Mouse (Mus musculus) mouse trophoblast stem cell (cell line): ENCODE measurements around the gene Mansc1.

Experiments used
- in situ Hi-C, 2 experiments: fragments of 300-500 bp; cut with MseI, MboI; formaldehyde crosslinking; loops; 2 replicates in 1 of 2; 3 replicates in 1 of 2; pipeline ENCODE4 v1.15.1; 2025

Mansc1 gene

GRCm38 (mm10) chr6:134639900-134640299, 7.6 kb upstream of the Mansc1 start:
- in situ Hi-C loops: no loop called here

DNA sequence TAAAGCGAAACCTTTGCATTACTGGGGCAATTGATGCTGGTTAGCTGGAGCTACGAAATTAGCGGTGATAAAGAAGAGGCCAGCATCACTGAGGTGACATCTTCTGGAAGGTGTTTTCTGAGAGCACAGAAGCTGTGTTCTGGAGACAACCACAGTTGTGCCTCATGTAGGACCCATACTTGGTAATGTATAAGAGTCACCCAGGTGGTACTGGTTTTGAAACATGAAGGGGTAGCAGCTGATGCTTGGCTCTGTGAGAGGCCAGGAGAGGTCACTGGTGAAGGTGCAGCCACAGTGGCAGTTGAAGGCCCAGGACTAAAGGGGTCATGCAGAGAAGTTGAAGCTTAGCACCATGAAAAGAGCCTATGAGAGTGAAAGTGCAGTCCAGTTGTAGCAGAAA, 6.9 kb upstream of the Mansc1 start, which contains the start of gene Borcs5:
Gene Borcs5 (plus strand): TSS at position 301 of the 400 bp plus-strand sequence.
- in situ Hi-C loops: no loop called here

DNA sequence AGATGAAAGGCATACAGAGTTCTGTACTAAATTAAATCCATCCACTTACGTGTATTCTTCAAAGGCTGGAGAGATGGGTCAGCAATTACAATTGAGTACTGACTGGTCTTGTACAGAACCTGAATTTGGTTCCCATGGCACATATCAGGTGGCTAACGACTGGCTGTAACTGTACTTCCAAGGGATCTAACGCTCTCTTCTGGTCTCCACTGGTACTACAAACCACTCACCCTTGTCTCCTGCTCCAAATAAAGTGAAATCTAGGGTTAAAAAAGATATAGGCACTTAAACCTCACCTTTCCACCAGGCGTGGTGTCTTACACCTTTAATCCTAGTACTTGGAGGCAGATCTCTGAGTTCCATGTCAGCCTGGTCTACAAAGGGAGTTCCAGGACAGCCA, 4.2 kb upstream of the Mansc1 start:
- in situ Hi-C loops: no loop called here

DNA sequence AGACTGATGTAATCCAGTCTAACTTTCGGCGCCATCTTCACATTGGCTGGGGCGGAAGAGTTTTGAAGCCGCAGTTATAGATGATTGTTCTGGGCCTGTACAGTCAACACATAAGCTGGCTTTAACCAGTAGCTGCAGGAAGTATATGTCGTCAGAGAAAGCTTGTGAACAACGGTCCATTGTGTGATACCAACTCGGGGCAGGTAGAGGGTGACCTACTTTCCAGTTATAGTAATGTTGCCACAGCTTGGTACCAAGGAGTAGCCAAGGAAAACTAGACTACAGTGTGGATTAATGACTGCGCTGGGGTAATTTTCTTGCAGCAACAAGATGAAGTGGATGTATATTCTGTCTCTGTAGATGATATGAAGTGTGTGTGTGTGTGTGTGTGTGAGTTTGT, 1.3 kb upstream of the Mansc1 start:
- in situ Hi-C loops: no loop called here

DNA sequence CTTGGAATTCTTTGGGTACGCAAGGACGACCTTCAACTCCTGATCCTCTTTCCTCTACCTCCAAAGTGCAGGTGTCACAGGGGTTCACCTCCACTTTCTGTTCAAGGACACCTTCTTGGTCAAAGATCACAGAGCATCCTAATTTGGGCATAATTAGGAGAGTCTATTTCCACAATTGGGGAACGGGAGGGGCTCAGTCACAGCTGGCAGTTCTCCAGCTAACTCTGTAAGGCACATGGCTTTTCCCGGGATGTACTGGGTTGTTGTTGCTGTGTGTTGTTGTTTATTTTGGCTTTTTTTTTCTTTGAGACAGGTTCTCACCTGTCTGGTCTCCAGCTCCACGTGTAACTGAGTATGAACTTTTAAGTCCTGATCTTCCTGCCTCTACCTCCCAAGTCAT, 468 bp upstream of the Mansc1 start:
- in situ Hi-C loops: no loop called here

DNA sequence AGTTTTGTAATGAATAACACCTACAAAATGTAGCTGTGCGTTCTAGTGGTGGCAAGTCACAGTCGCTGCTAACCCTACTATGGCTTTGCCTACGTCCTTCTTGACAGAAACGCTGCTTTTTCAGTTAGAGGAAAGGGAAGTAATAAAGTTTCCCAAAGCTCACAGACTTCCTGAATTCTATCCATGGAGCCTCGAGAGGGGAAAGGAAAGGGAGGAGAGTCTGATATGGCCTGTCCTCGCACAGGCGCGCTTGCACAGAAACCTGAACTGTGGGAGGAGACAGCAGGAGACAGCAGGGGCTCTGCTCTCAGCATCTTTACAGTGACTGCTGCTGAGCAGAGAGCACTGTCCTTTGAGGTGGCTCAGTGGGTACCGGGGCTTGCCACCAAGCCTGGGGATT, 1.8 kb downstream of the Mansc1 start:
- in situ Hi-C loops: no loop called here

- in situ Hi-C loops: no loop called here
Observed at GRCm38 (mm10) chr6:134626564-134626963, 5.7 kb downstream of the Mansc1 start.

GRCm38 (mm10) chr6:134625431-134625830, 6.9 kb downstream of the Mansc1 start:
- in situ Hi-C loops: no loop called here

GRCm38 (mm10) chr6:134621552-134621949, 10.7 kb downstream of the Mansc1 start:
- in situ Hi-C loops: no loop called here

- in situ Hi-C loops: no loop called here
Observed at GRCm38 (mm10) chr6:134620846-134621551, 11.3 kb downstream of the Mansc1 start.

GRCm38 (mm10) chr6:134620129-134620528, 12.2 kb downstream of the Mansc1 start:
- in situ Hi-C loops: no loop called here

DNA sequence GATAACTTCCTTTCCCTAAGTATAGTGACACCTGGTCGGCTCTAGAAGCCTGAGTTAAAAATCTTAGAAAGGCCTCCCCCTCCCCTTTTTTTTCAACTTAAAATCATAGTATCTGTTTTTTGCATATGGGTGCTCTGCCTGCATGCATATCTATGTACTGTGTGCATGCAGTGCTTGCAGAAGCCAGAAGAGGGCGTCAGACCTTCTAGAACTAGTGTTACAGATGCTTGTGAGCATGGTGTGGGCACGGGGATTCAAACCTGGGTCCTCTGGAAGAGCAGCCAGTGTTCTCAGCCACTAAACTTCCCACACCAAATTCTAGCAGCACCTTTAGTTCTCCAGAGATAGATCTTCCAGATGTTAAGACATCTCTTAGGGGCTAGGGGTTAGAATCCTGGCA, 14.7 kb downstream of the Mansc1 start:
- in situ Hi-C loops: loop anchor here in 1 of 2 experiments (5.0 kb wide), 1 partner anchor 190 kb away; no protein-coding TSS in a partner anchor

GRCm38 (mm10) chr6:134614723-134615648, 17.3 kb downstream of the Mansc1 start:
- in situ Hi-C loops: loop anchor here in 1 of 2 experiments (5.0 kb wide), 1 partner anchor 188 kb away; no protein-coding TSS in a partner anchor

DNA sequence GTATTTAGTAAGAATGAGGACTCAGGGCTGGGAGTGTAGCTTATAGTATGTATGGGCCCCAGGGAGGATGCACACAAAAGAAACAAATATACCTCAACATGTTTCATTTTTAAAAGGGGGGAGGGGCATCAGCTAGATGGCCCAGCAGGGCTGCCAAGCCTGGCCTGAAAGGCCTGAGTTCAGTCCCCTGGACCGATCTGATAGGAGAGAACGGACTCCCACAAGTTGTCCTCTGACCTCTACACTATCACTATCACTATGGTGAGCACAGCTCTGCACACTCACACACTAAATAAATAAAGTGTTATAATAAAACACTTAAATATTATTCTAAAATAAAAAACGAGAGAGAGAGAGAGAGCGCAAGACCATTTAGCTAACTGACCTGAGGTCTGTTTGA, 18.0 kb downstream of the Mansc1 start:
- in situ Hi-C loops: no loop called here

- in situ Hi-C loops: no loop called here
Observed at GRCm38 (mm10) chr6:134611896-134612295, 20.4 kb downstream of the Mansc1 start.

- in situ Hi-C loops: no loop called here
Observed at GRCm38 (mm10) chr6:134610380-134610779, 21.9 kb downstream of the Mansc1 start.

GRCm38 (mm10) chr6:134606949-134607746, 25.1 kb downstream of the Mansc1 start:
- in situ Hi-C loops: loop anchor here in 1 of 2 experiments (5.0 kb wide), 1 partner anchor 180 kb away; no protein-coding TSS in a partner anchor

DNA sequence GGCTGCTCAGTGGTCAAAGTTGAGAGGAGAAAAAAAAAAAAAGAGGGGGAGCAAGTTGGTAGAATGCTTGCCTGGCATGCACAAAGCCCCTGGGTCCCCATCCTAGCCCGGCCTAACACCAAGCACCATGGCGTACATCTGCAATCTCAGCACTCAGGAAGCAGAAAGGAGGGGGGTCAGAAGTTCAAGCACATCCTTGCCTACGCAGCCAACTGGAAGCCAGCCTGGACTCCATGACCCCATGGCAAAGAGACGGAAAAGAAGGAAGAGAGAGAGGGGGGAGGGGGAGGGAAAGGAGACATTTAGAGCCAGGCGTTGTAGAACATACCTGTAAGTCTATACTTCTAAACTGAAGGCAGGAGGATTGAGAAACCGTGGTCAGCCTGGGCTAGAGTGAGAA, 25.7 kb downstream of the Mansc1 start:
- in situ Hi-C loops: loop anchor here in 1 of 2 experiments (5.0 kb wide), 1 partner anchor 179 kb away; no protein-coding TSS in a partner anchor

GRCm38 (mm10) chr6:134605196-134605595, 27.1 kb downstream of the Mansc1 start:
- in situ Hi-C loops: loop anchor here in 1 of 2 experiments (5.0 kb wide), 1 partner anchor 178 kb away; no protein-coding TSS in a partner anchor

DNA sequence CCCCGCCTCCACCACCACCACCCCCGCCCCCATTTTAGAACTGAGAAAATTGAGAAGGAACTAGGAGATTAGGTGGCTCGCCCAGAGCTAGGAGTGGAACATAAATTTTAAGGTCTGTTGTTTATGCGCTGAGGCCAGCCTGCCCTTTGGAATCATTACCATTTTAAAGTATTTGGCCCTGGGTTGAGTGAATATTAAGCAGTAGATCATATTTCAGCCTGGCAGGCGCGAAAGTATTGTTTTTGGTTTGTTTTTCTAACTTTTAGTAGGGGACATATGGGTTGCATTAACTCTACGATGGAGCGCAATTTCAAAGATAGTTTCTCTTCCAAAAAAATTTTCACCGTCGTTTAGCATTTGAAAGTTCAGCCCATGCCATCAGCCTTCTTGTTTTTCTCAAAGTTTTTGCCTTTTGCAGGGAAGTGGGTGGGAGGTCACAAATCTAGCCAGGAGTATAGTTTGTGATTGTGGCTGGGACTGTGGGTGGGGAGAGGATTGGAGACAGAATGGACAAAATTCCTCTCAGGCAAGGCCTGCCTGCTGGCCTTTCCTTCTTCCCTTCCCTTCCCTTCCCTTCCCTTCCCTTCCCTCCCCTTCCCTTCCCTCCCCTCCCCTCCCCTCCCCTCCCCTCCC, 29.8 kb downstream of the Mansc1 start:
- in situ Hi-C loops: no loop called here

GRCm38 (mm10) chr6:134601766-134602165, 30.5 kb downstream of the Mansc1 start:
- in situ Hi-C loops: no loop called here
